Mouse (Mus musculus): ENCODE measurements around the gene Tuft1.

- no peak for TF ChIP-seq CTCF (IDR thresholded peaks at IDR 0.05; ENCODE audit: low read depth)
- TF ChIP-seq EP300 (IDR thresholded peaks at IDR 0.05; ENCODE audit: low read depth), result no peak
These were observed 47.3 kb downstream of the Tuft1 start for GRCm38 (mm10) chr3:94611343-94611742.
